Mouse (Mus musculus) limb, embryonic 14.5 days (tissue): ENCODE results near the gene Pbp2. TPM values are rescaled to one million over a fixed set of nuclear protein-coding genes. Genes with fewer than 3 reads are reported as not detected.

Experiments
- ATAC-seq: fragments of 200-750 bp; cut with Nextera tagmentation; 2 replicates; pipeline ENCODE4 v1.8.0; 2017; ENCODE audit warnings: low read depth, moderate number of reproducible peaks, moderate TSS enrichment; ENCODE audit not compliant: low FRiP score
- DNase-seq: peaks from one replicate; pipeline ENCODE4 v3.0.0-alpha.2; 2015; ENCODE audit warnings: low spot score
- H3K27ac ChIP-seq: fragments of 300-500 bp; sonication (generic); replicated peaks from 2 replicates; pipeline ENCODE4 v1.5.1; 2014; ENCODE audit warnings: low read depth, mild to moderate bottlenecking, low read length, moderate library complexity, mixed read lengths
- H3K27me3 ChIP-seq: fragments of 300-500 bp; sonication (generic); 2 replicates; pipeline ENCODE4 v1.6.1; 2014; ENCODE audit warnings: low read length, mixed read lengths; ENCODE audit not compliant: control insufficient read depth, insufficient read depth
- H3K36me3 ChIP-seq: fragments of 300-500 bp; sonication (generic); 2 replicates; pipeline ENCODE4 v1.6.1; 2014; ENCODE audit warnings: mild to moderate bottlenecking, low read length, moderate library complexity, mixed read lengths; ENCODE audit not compliant: control insufficient read depth, insufficient read depth
- H3K4me1 ChIP-seq: fragments of 300-500 bp; sonication (generic); 2 replicates; pipeline ENCODE4 v1.6.1; 2014; ENCODE audit warnings: antibody characterized with exemption, low read length, mixed read lengths; ENCODE audit not compliant: control insufficient read depth, insufficient read depth
- H3K4me2 ChIP-seq: fragments of 300-500 bp; sonication (generic); replicated peaks from 2 replicates; pipeline ENCODE4 v1.6.1; 2014; ENCODE audit warnings: low read depth, mild to moderate bottlenecking, low read length, moderate library complexity; ENCODE audit not compliant: severe bottlenecking
- H3K4me3 ChIP-seq: fragments of 300-500 bp; sonication (generic); replicated peaks from 2 replicates; pipeline ENCODE4 v1.5.1; 2014; ENCODE audit warnings: low read length
- H3K9ac ChIP-seq: fragments of 300-500 bp; sonication (generic); 2 replicates; pipeline ENCODE4 v1.6.1; 2014; ENCODE audit warnings: mild to moderate bottlenecking, low read depth, low read length, moderate library complexity; ENCODE audit not compliant: severe bottlenecking
- H3K9me3 ChIP-seq: fragments of 300-500 bp; sonication (generic); 2 replicates; pipeline ENCODE4 v1.6.1; 2016; ENCODE audit warnings: low read length; ENCODE audit not compliant: control insufficient read depth
- POLR2A ChIP-seq: fragments of 200-500 bp; IDR thresholded peaks from 2 replicates; pipeline ENCODE4 v1.8.0; 2012; ENCODE audit warnings: inconsistent platforms, mild to moderate bottlenecking, moderate library complexity, borderline replicate concordance; ENCODE audit not compliant: insufficient read depth, insufficient read length; ENCODE audit errors: extremely low read depth
- WGBS: fragments of 180-500 bp; shearing (Covaris S2); extraction: QIAGEN DNeasy Blood & Tissue Kit; methylation state at CpG from one replicate; pipeline ENCODE4 v1.1.7; 2014; 5-methylcytosine and 5-hydroxymethylcytosine counted together
- polyA plus RNA-seq, 2 experiments: library from polyadenylated mRNA; depleted of rRNA in 1 of 2; stranded (reverse) in 1 of 2; unstranded in 1 of 2; fragments of >200 nt; fragmentation: Nextera tagmentation in 1 of 2; extraction: Ambion mirVana in 1 of 2; gene quantifications; 2 replicates each; pipeline versions ENCODE4 v1.2.1 to v1.2.3; 2012 to 2014

Pbp2 gene
- polyA plus RNA-seq, 2 experiments = 0.29 to 0.34 TPM

DNA sequence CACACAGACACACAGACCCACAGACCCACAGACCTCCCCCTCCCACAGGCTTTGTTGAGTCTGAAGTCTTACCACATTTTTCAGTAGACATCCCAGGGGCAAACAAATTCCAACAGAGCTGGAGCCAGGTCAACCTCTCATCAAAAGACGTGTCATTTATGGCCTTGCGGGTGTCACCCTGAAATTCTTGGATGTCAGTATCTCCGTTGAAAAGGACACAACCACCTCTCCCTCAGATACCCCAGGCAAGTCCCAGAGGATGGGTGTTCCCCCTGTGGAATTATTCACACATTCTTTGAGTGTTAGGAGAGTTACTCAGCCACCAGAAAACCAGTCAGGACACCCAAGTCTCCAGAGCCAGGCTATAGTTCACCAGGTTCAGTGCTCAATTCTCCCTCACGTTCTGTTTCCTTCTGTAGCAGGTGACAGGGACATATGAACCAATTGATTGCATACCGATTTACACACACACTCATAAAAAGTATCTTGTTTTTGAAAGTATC lies 9.3 kb upstream of the Pbp2 start:
- DNase-seq = no peak
- no peak overlapping the region for H3K9ac ChIP-seq

DNA sequence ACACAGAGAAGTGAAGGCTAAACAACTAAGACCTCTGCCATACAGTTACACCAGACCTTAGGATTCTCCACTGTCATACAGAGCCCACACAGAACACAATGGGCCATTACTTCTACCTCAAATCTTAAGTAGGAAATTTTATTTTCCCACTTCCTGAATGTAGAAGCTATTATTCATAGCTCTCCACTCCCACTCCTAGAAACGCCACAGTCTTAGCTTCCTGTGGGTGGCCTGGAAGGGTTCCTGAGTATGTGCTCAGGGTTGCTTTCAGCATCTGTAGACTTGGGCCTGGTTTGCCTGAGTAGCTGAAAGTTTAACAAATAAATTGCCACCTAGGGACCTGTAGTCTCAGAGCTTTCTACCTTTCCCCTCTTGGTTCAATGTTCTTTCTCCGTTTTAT lies 5.9 kb upstream of the Pbp2 start:
- no peak for DNase-seq
- no peak for ATAC-seq

More for the DNA sequence above, 9.3 kb upstream of the Pbp2 start:
- Histone ChIP-seq H3K27ac (no peak overlapping the region), H3K27me3 (no peaks in the 10 kb centered on the region), H3K4me1 (peaks cover 17% of the 10 kb centered on the region), H3K9me3 (no peaks in the 10 kb centered on the region), H3K4me3 (no peak overlapping the region), H3K36me3 (no peaks in the 10 kb centered on the region), H3K4me2 (no peak overlapping the region)
- no peak for ATAC-seq
- TF ChIP-seq POLR2A = no peak
- WGBS = 69% methylated on average over 5 of the region's 5 CpGs

DNA sequence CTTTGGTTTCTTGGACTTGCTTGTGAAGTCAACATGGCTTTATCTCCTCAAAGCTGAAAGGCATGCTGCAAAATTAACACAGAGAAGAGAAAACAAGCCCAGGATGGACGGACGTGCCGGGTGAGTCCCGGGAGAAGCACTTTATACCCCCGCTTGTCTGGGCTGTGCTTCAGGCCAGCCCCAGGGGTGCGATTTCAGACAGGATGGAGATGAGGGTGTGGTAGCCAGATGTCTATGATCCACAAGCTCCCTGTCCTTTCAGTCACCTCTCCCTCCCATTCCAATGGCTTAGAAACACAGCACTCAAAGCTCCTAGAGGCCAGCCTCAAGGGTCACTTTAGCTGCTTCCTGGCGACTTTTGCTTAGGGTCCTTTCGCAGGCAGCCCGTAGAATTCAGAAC lies 3.8 kb upstream of the Pbp2 start:
- no peak overlapping the region for H3K4me3 ChIP-seq
- H3K27me3 ChIP-seq = no peaks in the 10 kb centered on the region
- no peak for TF ChIP-seq POLR2A
- peak; percentile 44 for DNase-seq
- peaks cover 14% of the 10 kb centered on the region for H3K4me1 ChIP-seq
- H3K27ac ChIP-seq = no peak overlapping the region; the same call in 1 of the 2 replicates
- H3K9ac ChIP-seq = no peak overlapping the region
- WGBS = 24% methylated on average over 9 of the region's 9 CpGs
- ATAC-seq = no peak
- H3K9me3 ChIP-seq = no peaks in the 10 kb centered on the region
- no peaks in the 10 kb centered on the region for H3K36me3 ChIP-seq
- no peak overlapping the region for H3K4me2 ChIP-seq

More for the DNA sequence above, 5.9 kb upstream of the Pbp2 start:
- H3K4me3 ChIP-seq = no peak overlapping the region
- peaks cover 14% of the 10 kb centered on the region for H3K4me1 ChIP-seq
- no peak for TF ChIP-seq POLR2A
- H3K9me3 ChIP-seq = no peaks in the 10 kb centered on the region
- no peak overlapping the region for H3K9ac ChIP-seq
- no peak overlapping the region for H3K4me2 ChIP-seq
- H3K27me3 ChIP-seq = no peaks in the 10 kb centered on the region
- H3K36me3 ChIP-seq = no peaks in the 10 kb centered on the region
- H3K27ac ChIP-seq = no peak overlapping the region; the same call in 1 of the 2 replicates
- WGBS = 48% methylated on average over 2 of the region's 2 CpGs

DNA sequence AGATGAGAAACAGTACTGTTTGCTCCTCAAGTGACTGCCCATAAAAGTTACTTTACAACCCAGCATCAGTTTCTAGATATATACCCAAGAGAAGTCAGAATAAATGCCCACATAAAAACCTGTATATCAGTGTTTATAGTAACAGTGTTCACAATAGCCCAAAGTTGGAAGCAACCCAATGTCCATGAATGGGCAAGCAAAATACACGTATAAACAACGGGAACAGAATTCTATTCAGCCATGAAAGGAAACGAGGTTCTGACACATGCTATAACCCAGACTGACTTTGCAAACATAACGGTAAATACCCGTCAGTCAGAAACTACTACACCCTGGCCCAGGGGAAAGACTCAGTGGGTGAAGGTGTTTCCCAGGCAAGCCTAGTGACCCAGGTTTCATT lies 1.8 kb upstream of the Pbp2 start:
- DNase-seq (no peak), ATAC-seq (no peak)
- no peak overlapping the region for H3K4me3 ChIP-seq
- no peak for TF ChIP-seq POLR2A
- H3K9me3 ChIP-seq = no peaks in the 10 kb centered on the region
- no peaks in the 10 kb centered on the region for H3K27me3 ChIP-seq
- no peak overlapping the region for H3K27ac ChIP-seq
- H3K36me3 ChIP-seq = no peaks in the 10 kb centered on the region
- H3K9ac ChIP-seq = no peak overlapping the region
- H3K4me2 ChIP-seq = no peak overlapping the region
- 60% methylated on average over 5 of the region's 5 CpGs for WGBS
- H3K4me1 ChIP-seq = peaks cover 14% of the 10 kb centered on the region

DNA sequence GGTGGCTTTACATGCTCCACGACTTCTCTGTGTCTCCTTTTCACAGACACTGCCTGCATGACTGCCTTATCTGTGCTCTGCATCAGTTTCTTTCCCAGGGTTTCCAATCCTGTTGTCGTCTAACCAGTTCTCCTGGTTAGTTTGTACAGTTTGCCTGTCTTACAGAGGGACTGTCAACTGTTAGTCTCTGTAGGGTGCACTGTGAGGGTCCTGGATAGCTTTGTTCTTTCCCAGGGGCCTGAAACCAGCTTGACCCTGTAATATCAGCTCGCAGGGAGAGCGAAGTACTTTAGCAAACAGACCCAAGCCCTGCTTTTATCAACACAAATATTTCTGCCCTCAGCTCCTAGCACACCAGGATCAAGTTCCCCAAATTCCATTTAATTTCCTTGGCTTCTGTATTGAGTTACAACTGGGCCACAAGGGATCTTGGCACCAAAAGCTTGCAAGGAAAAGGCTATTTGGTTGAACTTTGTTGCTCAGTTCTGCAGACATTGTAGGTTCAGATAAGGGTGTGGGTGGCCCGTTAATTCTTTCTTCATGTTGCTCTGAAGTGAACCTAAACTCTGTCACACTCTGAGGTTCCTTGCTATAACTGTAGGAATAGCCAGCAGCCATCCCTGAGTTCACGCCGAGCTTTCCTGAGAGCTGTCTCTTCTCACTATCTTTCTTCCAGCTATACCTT lies 5.5 kb downstream of the Pbp2 start:
- no peak overlapping the region for H3K9ac ChIP-seq
- H3K4me3 ChIP-seq = no peak overlapping the region
- no peak for TF ChIP-seq POLR2A
- no peaks in the 10 kb centered on the region for H3K9me3 ChIP-seq
- H3K27ac ChIP-seq = no peak overlapping the region
- peaks cover 4% of the 10 kb centered on the region; the same call in 1 of the 2 replicates for H3K4me1 ChIP-seq
- WGBS = 54% methylated on average over 7 of the region's 7 CpGs
- H3K4me2 ChIP-seq = no peak overlapping the region
- DNase-seq (peak; percentile 11), ATAC-seq (no peak)
- no peaks in the 10 kb centered on the region for H3K27me3 ChIP-seq
- H3K36me3 ChIP-seq = no peaks in the 10 kb centered on the region
